Mouse (Mus musculus): ENCODE data around the gene Ankrd33b.

Ankrd33b gene

GRCm38 (mm10) chr15:31337983-31338382 lies 29.5 kb downstream of the Ankrd33b start:
- DNase-seq: no peak

DNA sequence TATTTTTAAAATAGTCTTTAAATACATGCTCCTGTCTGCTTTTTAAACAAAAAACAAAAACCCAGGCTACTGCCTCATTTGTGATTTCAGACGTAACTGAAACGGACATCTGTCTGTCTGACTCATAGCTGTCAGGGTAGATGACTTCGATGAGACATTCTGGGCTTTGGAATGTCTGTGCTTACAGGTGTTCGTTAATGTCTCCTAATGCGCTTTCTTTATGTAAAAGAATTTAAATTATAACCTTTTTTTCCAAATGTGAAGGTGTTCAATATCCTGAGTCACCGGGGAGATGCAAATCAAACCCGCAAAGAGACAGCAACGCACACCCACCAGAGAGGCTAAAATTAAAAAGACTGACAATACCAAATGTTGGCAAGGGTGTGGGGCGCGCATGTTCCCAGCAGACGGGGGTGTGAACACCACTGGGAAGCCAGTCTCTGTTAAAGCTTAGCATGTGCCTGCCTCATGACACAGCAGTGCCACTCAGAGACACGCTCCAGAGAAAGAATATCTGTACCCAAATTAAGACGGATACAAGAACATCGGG lies 30.3 kb downstream of the Ankrd33b start:
- DNase-seq: no peak

DNA sequence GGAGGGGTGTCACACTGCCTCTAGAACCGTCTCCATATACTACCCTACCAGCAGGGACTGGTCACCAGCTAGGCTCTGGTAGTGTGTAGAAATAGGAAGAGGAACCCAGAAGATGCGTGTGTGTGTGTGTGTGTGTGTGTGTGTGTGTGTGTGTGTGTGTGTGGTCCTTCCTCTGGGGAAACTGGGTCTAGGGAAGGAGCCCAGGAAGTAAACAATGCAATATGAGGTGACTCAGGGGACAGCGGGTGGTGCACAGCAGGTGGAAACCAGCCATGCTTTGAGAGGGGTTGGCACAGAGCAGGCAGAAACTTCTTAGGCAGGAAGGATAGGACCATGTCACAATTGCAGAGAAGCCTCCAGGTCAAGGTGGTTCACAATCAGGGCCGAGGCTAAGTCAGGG lies 30.8 kb downstream of the Ankrd33b start:
- no peak for DNase-seq

DNA sequence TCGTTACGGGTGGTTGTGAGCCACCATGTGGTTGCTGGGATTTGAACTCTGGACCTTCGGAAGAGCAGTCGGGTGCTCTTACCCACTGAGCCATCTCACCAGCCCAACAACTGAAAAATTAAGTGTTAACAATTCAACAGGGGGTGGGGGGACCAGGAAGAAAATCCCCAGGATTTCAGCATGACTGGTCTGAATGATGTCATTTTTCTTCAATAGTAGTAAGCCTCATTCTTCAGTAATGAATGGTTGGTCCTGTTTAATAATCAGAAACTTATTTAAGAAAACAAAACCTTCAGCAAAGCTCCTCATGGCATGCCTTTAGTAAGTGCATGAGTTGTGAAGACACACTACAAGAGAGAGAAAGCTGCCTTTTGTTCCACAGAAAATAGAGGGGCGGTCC lies 32.7 kb downstream of the Ankrd33b start:
- DNase-seq: no peak

DNA sequence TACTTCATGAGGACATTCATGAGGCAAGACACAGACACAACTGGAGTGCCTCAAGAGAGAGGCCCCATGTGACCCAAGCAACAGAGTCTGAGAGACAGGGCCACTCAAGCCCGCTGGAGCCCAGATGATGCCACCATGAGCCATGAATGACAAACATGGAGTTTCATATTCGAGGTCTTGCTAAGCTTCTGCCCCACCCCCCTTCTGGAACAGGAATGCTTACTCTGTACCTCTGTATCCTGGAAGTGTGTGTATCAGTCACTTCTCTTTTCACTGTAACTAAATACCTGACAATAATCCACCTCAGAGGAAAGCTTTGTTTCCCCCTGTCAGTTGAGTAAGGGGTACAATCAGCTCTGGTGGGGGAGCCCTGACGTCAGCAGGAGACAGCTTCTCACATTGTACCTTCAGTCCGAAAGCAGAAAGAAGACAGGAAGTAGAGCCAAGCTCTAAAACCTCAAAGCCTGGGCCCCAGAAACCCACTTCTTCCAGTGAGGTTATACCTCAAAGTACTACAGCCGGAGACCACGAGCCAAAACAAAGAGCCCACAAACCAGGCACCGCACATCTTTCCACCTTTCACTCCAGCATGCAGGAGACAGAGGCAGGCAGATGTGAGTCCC lies 34.9 kb downstream of the Ankrd33b start:
- no peak for DNase-seq

DNA sequence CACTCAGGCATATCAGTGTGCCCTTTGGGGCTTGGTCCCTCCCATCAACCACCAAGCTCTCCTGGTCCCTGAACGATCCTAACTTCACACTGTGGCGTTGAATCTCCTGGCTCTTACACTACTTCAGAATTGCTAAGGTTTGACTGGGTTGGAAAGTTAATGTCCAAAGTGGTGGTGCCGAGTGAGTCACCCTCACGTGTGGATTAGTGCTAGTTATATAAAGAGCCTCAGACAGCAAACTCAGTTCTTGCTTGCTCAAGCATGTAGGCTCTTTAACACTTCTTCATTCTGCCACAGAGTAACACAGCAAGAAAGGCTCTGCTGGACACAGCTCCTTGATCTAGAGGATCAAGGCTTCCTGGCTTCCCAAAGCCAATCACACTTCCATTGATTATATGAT lies 35.8 kb downstream of the Ankrd33b start:
- peak in 1 of 2 experiments; percentile 53 for DNase-seq

GRCm38 (mm10) chr15:31328082-31328614 lies 39.4 kb downstream of the Ankrd33b start:
- no peak for DNase-seq

GRCm38 (mm10) chr15:31325660-31326354 lies 41.7 kb downstream of the Ankrd33b start:
- DNase-seq: no peak

DNA sequence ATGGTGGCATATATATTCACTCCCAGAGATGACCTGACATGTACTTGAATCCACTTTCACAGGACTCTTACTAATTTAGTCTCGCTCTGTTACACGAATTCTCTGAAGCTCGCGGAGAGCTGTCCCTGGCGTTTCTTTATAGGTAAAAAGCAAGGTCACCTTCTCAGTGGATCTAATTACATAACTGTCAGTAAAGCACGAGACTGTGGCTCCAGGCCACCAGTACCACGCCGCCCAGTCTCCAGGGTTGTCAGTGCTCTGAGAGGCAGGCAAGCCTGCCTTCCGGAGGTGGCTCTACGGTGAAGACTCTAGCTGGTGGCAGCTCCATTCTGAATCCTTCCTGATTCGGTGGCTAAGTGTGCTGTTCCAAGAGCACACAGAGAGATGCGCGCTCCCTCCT lies 43.0 kb downstream of the Ankrd33b start:
- DNase-seq: peak in 1 of 2 experiments; percentile 80

GRCm38 (mm10) chr15:31323684-31324083 lies 43.8 kb downstream of the Ankrd33b start:
- DNase-seq: peak in 1 of 2 experiments; percentile 59

DNA sequence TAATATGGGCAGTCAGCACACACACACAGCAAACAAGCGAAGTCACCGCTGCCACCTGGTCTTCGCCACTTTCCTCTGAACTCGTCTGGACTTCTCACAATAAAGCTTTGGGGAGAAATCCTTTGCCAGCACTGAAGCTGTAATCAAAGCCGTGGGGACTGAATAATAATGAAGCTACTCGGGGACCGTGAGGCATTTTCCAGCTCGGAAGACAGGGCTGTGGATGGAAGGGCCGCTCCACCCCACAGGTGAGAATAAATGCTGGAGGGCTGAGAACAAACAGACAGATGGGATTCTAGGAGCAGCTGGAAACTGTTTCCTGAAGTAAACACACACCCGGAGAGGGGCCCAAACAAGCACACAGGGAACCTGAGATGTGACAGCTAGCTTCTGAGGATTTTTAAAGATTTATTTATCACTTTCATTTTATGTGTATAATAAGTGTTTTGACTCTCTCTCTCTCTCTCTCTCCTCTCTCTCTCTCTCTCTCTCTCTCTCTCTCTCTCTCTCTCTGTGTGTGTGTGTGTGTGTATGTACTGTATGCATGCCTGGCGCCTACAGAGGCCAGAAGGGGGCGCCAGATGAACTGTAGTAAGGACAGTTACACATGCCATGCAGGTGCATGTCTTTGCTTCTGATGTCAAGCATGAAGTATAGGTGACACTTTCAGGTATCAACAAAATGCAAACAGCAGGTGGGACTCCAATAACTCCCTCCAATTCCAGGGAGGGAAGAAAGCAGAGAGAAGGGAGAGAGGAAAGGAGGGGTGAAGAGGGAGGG lies 46.7 kb downstream of the Ankrd33b start:
- DNase-seq: peak in 1 of 2 experiments; percentile 55

- DNase-seq: no peak
Measured at GRCm38 (mm10) chr15:31319046-31319445, 48.5 kb downstream of the Ankrd33b start.

- DNase-seq: no peak
Measured at GRCm38 (mm10) chr15:31318158-31318955, 49.2 kb downstream of the Ankrd33b start.

GRCm38 (mm10) chr15:31317056-31317805 lies 50.3 kb downstream of the Ankrd33b start:
- DNase-seq: no peak

DNA sequence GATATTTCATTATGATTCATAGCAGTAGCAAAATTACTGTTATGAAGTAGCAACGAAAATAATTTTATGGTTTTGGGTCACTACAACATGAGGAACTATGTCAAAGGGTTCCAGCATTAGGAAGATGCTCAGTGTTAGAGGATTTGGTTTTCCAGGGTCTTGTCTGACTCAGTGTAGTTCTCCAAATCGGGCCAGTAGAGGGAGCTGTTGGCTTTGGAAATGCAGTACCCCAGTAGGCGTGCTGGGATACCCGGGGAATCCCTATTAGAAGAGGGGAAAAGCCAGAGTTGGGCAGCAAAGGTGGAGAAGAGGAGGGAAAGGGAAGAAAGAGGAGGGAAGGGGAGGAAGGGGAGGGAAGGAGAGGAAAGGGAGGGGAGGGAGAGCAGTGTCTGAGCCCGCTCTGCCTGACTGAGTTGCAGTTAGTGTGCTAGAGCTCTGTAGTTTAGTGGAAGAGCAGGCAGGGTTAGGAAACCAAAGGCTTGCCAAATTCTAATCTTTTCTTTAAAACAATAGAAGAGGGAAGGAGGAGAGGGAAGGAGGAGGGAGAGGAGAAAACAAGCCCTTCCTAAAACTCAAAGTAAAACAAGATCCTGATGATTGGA lies 51.8 kb downstream of the Ankrd33b start:
- DNase-seq: peak; percentile 81 to 91

DNA sequence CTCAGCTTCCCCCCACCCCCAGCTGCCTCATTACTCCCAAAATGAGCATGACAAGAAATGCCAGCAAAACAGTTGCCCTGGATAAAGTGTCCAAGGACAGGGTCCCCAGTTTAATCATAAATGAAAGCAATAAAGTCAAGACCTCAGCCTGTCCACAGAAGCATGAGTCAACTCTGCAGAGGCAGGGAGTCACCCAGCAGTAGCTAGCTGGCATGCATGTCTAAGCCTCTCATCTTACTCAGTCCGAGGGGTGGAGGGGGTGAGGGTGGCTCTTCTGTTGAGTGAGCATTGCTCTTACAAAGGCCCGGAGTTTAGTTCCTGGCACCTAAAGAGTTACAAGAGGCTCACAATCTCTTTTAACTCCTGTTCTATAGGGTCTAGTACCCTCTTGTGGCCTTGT lies 55.5 kb downstream of the Ankrd33b start:
- DNase-seq: no peak

GRCm38 (mm10) chr15:31309526-31309925 lies 58.0 kb downstream of the Ankrd33b start:
- peak in 1 of 2 experiments; percentile 30 for DNase-seq

- DNase-seq: peak; percentile 29 to 76
Measured at GRCm38 (mm10) chr15:31306726-31307125, 60.8 kb downstream of the Ankrd33b start.

DNA sequence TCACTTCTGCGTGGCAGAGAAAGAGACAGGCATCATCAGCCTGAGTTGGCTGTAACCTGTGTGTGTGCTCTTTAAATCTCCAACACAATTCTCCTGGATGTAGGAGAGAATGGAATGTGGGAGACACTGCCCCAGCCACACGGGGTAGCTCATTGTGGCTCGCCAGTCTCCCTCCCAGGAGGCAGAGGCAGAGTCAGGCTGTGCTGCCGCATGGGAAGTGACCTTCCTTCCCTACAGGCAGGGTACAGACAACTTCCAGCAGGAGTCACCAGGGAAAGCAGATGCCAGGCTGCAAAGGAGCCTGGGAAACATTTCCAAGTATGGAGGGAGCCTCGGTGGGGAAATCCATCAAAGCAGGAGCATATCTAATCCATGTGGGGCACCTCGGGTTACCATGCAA lies 62.3 kb downstream of the Ankrd33b start:
- no peak for DNase-seq

DNA sequence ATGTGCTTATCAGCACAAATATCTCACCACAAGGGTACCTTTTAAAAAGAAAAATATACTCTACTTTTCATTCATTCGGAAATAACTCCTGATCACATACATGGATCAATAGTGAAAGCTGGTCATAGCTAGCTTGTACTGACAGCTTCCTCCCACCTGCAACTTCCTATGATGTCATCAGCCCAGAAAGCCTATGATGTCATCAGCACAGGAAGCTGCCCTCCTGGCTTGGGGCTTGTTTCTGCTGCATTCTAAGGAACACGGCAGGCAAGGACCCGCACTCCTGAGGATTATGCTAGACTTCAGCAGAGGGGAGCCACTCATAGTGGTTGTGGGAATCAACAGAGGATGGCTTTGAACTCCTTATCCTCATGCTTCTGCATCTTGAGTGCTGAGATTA lies 63.2 kb downstream of the Ankrd33b start:
- no peak for DNase-seq

Data from kidney, postnatal 25 days (tissue).